Mouse (Mus musculus) urinary bladder, adult 18-20 months (tissue): ENCODE measurements around the gene Cnr2.
A peak's percentile ranks its signal among the peaks of the same experiment; 100 is the strongest.

Source experiments
- DNase-seq, 2 experiments: peaks; one replicate each; pipeline ENCODE4 v3.0.0; 2022; ENCODE audit warnings: low spot score in 2 of 2, mixed read lengths in 2 of 2

Cnr2 gene

DNA sequence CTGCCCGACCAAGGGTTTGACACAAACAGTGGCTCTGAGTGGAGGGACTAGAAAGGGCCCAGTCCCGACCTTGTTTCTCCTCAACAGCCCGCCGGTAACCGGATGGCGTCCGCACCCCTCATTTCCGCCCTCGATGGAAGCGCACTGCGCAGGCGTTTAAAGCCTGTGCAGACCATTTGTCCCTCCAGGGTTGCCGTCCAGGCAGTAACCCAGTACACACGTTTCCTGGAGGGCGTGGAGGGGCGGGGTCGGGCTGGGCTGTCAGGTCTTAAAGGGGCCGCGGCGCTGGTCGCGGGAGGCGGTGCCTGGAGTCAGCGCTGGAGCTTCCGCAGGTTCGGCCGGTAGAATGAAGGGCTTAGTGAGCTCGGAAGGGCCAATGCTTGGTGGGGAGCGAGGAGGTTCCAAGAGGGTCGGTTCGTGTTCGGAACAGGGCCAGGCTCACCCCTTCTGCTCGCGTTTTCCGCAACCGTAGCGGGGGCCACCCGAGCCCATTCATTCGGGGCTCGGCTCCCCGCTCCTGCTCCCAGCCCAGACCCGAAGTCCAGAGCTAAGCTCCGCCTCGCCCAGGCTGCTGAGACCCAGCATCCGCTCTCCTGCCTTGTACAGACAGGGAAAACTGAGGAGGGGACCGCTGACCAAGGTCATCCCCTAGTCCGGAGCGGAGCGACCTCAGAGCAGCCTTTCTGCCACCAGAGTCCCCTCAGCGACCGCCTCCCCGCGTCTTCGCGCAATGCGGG is 68.4 kb downstream of the Cnr2 start, which contains the start of gene Gale:
Gale (plus strand) TSS at position 271 of the 737 bp plus-strand sequence.
- peak; percentile 89 to 92 for DNase-seq

DNA sequence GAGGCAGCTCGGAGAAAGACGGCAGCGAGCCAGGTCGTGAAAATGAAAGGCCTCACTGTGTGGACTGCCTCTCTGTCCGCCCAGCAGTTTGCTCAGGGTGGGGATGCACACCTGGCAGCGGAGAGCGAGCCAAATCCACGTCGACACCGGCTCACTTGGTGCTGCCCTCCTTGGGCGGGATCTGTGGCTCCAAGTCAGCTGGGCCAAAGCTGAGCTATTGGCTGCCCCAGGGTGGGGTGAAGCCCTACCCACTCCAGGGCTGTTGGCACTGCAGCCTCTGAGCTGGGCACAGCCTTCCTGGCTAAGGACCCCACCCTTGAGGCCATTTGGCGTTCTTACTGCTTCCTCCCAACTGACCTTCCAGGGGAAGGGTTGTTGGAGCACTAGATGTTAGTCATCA is 69.2 kb downstream of the Cnr2 start:
- peak; percentile 63 to 70 for DNase-seq

DNA sequence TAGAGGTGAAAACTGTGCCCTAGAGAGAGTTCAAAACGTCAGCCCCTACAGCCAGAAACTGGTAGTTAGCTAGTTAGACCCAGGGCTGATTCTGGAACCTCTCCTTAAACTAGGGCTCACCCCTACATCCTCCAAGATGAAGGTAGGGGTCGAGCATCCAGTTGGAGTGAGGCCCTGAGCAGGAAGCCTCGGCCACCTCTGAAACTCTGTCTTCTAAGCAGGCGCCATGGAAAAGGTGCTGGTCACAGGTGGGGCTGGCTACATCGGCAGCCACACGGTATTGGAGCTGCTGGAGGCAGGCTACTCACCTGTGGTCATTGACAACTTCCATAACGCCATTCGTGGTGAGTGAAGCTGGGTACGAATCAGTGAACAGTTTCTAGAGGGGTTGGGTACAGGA is 69.9 kb downstream of the Cnr2 start:
- no peak for DNase-seq

DNA sequence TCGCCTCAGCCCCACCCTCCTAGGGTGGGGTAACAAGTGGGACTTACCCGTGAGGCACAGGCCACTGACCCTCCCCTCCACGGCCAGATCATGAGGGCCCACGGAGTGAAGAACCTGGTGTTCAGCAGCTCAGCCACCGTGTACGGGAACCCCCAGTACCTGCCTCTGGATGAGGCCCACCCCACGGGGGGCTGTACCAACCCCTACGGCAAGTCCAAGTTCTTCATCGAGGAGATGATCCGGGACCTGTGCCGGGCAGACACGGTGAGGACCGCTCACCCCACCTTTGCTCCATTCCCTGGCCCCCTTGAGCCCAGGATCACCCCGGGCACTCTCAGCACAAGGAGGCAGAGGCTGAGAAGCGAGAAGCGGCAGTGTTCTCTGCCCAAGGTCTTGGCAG is 71.1 kb downstream of the Cnr2 start:
- DNase-seq = no peak

DNA sequence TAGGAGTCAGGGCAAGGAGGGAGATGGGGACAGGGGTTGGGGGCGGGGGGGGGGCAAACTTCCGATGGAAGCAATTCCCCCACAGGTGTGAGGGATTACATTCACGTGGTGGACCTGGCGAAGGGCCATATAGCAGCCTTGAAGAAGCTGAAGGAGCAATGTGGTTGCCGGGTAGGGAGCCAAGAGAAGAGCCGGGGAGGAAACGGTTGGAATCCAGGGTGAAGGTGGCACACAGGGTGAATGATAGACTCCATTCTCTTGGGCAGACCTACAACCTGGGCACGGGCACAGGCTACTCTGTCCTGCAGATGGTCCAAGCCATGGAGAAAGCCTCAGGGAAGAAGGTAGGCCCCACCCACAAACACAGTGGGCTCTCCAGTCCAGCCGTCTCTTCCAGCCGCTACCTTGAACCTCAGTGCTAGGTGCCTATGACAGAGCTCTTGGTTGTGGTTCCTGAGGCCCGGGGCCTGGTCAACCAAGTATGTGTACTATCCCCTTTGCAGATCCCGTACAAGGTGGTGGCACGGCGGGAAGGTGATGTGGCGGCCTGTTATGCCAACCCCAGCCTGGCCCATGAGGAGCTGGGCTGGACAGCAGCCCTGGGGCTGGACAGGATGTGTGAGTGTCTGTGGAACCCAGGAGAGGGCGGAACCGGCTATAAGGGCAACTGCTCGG is 72.0 kb downstream of the Cnr2 start:
- DNase-seq = no peak

DNA sequence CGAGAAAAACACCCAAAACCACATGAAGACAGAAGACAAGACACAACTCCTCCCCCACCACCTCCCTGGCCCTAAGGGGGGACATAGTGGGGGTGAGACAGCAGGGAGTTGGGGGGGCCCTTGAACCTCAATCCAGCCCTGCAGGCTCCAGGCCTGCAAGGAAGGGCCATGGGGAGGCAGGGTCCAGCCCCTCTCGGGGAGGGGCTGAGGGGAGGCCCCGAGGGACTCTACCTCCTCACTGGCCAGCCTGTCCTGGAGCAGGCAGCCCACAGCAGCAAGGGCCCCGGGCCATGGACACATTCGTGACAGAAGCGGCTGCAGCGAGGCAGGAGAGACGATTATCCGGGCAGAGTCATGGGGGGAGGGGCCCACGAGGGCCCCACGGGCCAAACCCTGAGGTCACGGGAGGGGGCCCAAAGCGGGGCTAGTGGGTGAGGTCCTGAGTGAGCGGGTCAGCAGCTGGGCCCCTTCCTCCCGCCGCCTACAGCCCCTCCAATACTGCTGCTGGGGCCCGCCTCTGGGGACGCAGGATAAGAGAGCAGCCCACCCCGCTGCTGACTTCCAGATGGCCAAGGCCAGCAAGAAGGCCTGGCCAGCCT is 73.2 kb downstream of the Cnr2 start:
- no peak for DNase-seq

DNA sequence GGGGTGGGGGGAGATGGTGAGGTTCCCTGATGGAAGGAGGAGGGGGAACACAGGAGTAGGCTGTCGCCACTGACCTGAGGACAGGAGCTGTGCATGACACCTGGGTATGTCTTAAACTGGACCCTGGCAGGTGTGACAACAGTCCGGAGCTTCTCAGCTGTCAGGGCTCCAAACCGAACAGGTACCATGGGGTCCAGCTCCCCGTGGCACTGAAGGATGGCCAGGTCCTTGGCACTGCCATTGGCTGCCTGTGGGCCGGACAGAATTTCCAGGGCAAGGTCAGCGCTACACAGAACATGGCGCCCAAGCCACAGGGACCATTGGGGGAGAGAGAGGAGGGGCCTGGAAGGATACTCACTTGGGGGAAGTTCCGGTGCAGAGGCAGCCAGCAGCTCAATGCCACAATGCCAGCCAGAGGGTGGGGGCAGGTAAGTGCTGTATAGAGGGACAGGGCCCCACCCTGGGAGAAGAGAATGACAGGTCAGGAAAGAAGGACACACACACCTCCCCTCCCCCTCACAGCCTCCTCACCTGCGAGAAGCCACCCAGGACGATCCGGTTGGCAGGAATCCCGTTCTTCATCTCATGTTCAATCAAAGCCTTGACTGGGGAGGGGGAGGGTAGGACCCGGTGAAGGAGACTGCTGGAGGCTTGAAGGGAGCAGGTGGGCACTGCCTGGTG is 74.0 kb downstream of the Cnr2 start:
- DNase-seq = no peak
